Mouse (Mus musculus) erythroblast, embryonic 14.5 days (primary cell): ENCODE measurements around the gene Xpnpep3.

Experiments
- GATA1 ChIP-seq: IDR thresholded peaks from 2 replicates; pipeline ENCODE4 v1.6.1; 2012; ENCODE audit warnings: low read length, inconsistent platforms, mixed read lengths
- TAL1 ChIP-seq: IDR thresholded peaks from 3 replicates; pipeline ENCODE4 v1.6.1; 2012; ENCODE audit warnings: low read length, inconsistent platforms, mixed read lengths

- TF ChIP-seq GATA1 (no peak), TAL1 (no peak)
Observed at GRCm38 (mm10) chr15:81370356-81370755, 29.6 kb upstream of the Xpnpep3 start.
